ENCODE assay signal across 35 mouse cellular contexts in the genomic region with DNA sequence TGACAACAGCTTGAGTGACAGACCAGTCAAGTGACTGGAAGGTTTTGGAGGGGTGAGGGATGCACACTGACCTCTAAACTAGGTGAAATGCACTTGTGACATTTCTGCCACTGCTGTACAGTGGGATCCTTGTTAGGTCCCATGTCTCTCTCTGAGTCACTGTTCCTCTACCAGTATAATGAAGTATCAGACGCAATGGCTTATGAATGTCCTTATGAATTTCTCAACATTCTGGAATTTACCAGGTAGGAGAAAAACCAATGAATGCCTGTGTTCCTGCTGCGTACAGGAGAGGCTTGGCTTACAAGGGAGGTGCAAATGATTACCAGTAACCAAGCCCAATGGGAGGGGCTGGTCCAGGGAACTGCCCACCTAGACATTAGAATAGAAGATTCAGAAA.
"Had no signal": no experiment of that assay in that cellular context is flagged by ENCODE, and none has a peak within 500 bp of the region (broad histone marks: within the 10 kb centered on the region; RNA-seq: fewer than 3 reads in every experiment).

No protein-coding gene starts in this region.

- H3K4me2 ChIP-seq: heart, embryonic 11.5 days; heart, embryonic 12.5 days; heart, embryonic 13.5 days; heart, embryonic 15.5 days; hindbrain, embryonic 12.5 days; hindbrain, embryonic 13.5 days; hindbrain, embryonic 14.5 days; hindbrain, embryonic 15.5 days; intestine, embryonic 15.5 days; kidney, embryonic 15.5 days had no signal

- DNase-seq: heart, postnatal 10 days; heart, postnatal 14 days; heart, postnatal 36 days; heart, postnatal 4 days; kidney, adult 11 months; kidney, adult 18-20 months; kidney, adult 2 months; kidney, adult 8-10 months; kidney, adult 9 months; kidney, postnatal 10 days; kidney, postnatal 14 days; kidney, postnatal 25 days; kidney, postnatal 36 days; kidney, postnatal 4 days; layer of hippocampus, adult 9-11 months; layer of hippocampus, postnatal 36 days had no signal

- H3K4me1 ChIP-seq: heart, embryonic 10.5 days; heart, embryonic 12.5 days; heart, embryonic 15.5 days; hindbrain, embryonic 10.5 days; hindbrain, embryonic 12.5 days; hindbrain, embryonic 13.5 days; hindbrain, embryonic 15.5 days; intestine, embryonic 15.5 days; kidney, embryonic 15.5 days had no signal

- H3K9ac ChIP-seq: heart, embryonic 12.5 days; heart, embryonic 13.5 days; heart, embryonic 15.5 days; hindbrain, embryonic 12.5 days; hindbrain, embryonic 13.5 days; hindbrain, embryonic 14.5 days; hindbrain, embryonic 15.5 days; intestine, embryonic 15.5 days; kidney, embryonic 15.5 days had no signal

- H3K9me3 ChIP-seq: heart, embryonic 10.5 days; heart, embryonic 12.5 days; heart, embryonic 13.5 days; heart, embryonic 15.5 days; hindbrain, embryonic 10.5 days; hindbrain, embryonic 12.5 days; hindbrain, embryonic 13.5 days; hindbrain, embryonic 15.5 days; intestine, embryonic 15.5 days; kidney, embryonic 15.5 days had no signal

- H3K27ac ChIP-seq: heart, embryonic 10.5 days; heart, embryonic 13.5 days; heart, embryonic 15.5 days; hindbrain, embryonic 10.5 days; hindbrain, embryonic 12.5 days; hindbrain, embryonic 13.5 days; hindbrain, embryonic 14.5 days; hindbrain, embryonic 15.5 days; hindbrain, postnatal 0 days; intestine, embryonic 15.5 days; kidney, embryonic 15.5 days; kidney, postnatal 0 days; layer of hippocampus, adult 2 months had no signal

- ATAC-seq: hindbrain, embryonic 16.5 days; inflammation-experienced regulatory T-cells, adult 6 months; intestine, embryonic 15.5 days; intestine, embryonic 16.5 days; intestine, postnatal 0 days had no signal

- H3K4me3 ChIP-seq: heart, embryonic 10.5 days; heart, embryonic 12.5 days; heart, embryonic 13.5 days; heart, embryonic 15.5 days; hindbrain, embryonic 10.5 days; hindbrain, embryonic 12.5 days; hindbrain, embryonic 13.5 days; hindbrain, embryonic 15.5 days; intestine, embryonic 15.5 days; kidney, embryonic 15.5 days; layer of hippocampus, adult 2 months had no signal

- H3K36me3 ChIP-seq: heart, embryonic 10.5 days; heart, embryonic 12.5 days; heart, embryonic 13.5 days; heart, embryonic 15.5 days; hindbrain, embryonic 10.5 days; hindbrain, embryonic 12.5 days; hindbrain, embryonic 13.5 days; hindbrain, embryonic 15.5 days; intestine, embryonic 15.5 days; kidney, embryonic 15.5 days had no signal
